Mouse (Mus musculus): Measurements from ENCODE around the gene Smcr8.

DNA sequence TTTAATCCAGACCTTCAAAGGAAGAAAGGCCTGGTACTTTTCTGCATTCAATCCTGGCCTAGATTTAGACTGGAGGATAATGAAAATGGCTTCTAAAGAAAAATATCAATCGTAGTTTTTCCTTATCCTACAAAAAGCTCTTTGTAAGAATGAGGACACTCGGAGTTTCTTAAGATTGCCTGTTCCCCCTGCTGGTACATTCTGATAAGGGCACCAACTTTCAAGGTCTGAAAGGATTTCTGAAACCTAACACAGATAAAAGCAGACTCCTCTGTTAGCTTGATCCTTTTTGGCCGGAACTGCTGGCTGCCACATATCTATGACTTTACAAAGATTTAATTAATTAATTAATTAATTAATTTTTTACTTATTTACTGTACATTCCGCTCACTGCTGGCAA, 10.4 kb upstream of the Smcr8 start:
- TF ChIP-seq CTCF (IDR thresholded peaks at IDR 0.05) (peak; percentile 32), EP300 (IDR thresholded peaks at IDR 0.05) (no peak)
